Mouse (Mus musculus): ENCODE measurements around the gene Cpeb2. TPM values are rescaled to one million over a fixed set of nuclear protein-coding genes. Genes with fewer than 3 reads are reported as not detected.

The Cpeb2 gene
- polyA plus RNA-seq (2021; fragmentation: Nextera tagmentation): 4.3 and 6.4 TPM in 2 replicates
- long read RNA-seq, experiment 1, full-length matches to known transcripts: 3 of 24 reads
- long read RNA-seq, experiment 1, partial matches to known transcripts: 20 of 24 reads
- long read RNA-seq, experiment 1, other reads (novel, unspliced or antisense): 1 of 24 reads
- long read RNA-seq, experiment 2, partial matches to known transcripts: 2 of 16 reads
- long read RNA-seq, experiment 2, other reads (novel, unspliced or antisense): 14 of 16 reads

GRCm38 (mm10) chr5:43232480-43233315 is at the start of gene Cpeb2:
Gene Cpeb2, plus strand, starts transcription at chr5:43233170.

All from left cerebral cortex, adult 6 months (tissue).